Mouse (Mus musculus) CD8-positive naive resting alpha-beta T cell, adult 57 days (primary cell): ENCODE results near the gene Hvcn1. TPM values are rescaled to one million over a fixed set of nuclear protein-coding genes. Genes with fewer than 3 reads are reported as not detected.

Source experiments
- total RNA-seq: library from RNA; stranded (reverse); gene quantifications from one replicate; pipeline ENCODE4 v1.2.4, GENCODE M21; 2023

Hvcn1 gene
- total RNA-seq: 114 TPM

GRCm38 (mm10) chr5:122206475-122206874, at the start of gene Hvcn1:
Hvcn1 (plus strand) TSS chr5:122206804.

GRCm38 (mm10) chr5:122157827-122158381, 48.7 kb upstream of the Hvcn1 start, which contains the start of gene Ppp1cc:
Ppp1cc (plus strand) TSS chr5:122158278.

GRCm38 (mm10) chr5:122263933-122264905, 57.6 kb downstream of the Hvcn1 start, which contains the start of gene Tctn1:
Tctn1 (minus strand) TSS chr5:122264460.

GRCm38 (mm10) chr5:122284183-122285028, 77.8 kb downstream of the Hvcn1 start, which contains the start of gene Pptc7:
Pptc7 (plus strand) TSS chr5:122284365.

Other genes with a start within 250 kb of the Hvcn1 start
- not detected for gene Cux2, start 156.7 kb upstream of the Hvcn1 start, total RNA-seq
- gene Myl2, start 105.9 kb upstream of the Hvcn1 start, total RNA-seq: not detected
- 0.09 TPM for gene Ccdc63, start 66.0 kb upstream of the Hvcn1 start, total RNA-seq
- gene Ppp1cc, start 48.5 kb upstream of the Hvcn1 start, total RNA-seq: 279 TPM
- 5.5 TPM for gene Tctn1, start 57.7 kb downstream of the Hvcn1 start, total RNA-seq
- 35.1 TPM for gene Pptc7, start 77.6 kb downstream of the Hvcn1 start, total RNA-seq
- 6.4 TPM for gene Rad9b, start 147.4 kb downstream of the Hvcn1 start, total RNA-seq
- 50.7 TPM for gene Vps29, start 147.6 kb downstream of the Hvcn1 start, total RNA-seq
- 45.2 TPM for gene Gpn3, start 165.1 kb downstream of the Hvcn1 start, total RNA-seq
- 9.4 TPM for gene Fam216a, start 165.6 kb downstream of the Hvcn1 start, total RNA-seq
- 241 TPM for gene Arpc3, start 185.1 kb downstream of the Hvcn1 start, total RNA-seq
- gene Anapc7, start 214.9 kb downstream of the Hvcn1 start, total RNA-seq: 39.5 TPM